Mouse (Mus musculus) heart, adult 2 months (tissue): Measurements from ENCODE around the gene H2afz. TPM values are rescaled to one million over a fixed set of nuclear protein-coding genes. Genes with fewer than 3 reads are reported as not detected.
A peak's percentile ranks its signal among the peaks of the same experiment; 100 is the strongest.

Experiments used
- DNase-seq, 2 experiments: peaks; one replicate each; pipeline ENCODE4 v3.0.0; 2021
- H3K27ac ChIP-seq: fragments of 200-600 bp; 2 replicates; pipeline ENCODE4 v1.8.1; 2022
- H3K27me3 ChIP-seq: fragments of 200-500 bp; 2 replicates; pipeline ENCODE4 v1.6.1; 2012; ENCODE audit warnings: mild to moderate bottlenecking, low read length, inconsistent platforms, mixed read lengths; ENCODE audit not compliant: control insufficient read depth, insufficient read depth
- H3K36me3 ChIP-seq: fragments of 200-500 bp; 2 replicates; pipeline ENCODE4 v1.6.1; 2012; ENCODE audit warnings: low read length, inconsistent platforms; ENCODE audit not compliant: control insufficient read depth, insufficient read depth
- H3K4me1 ChIP-seq: fragments of 200-500 bp; 2 replicates; pipeline ENCODE4 v1.6.1; 2011; ENCODE audit warnings: low read length; ENCODE audit not compliant: control insufficient read depth, insufficient read depth
- H3K4me3 ChIP-seq: fragments of 200-600 bp; 2 replicates; pipeline ENCODE4 v1.8.1; 2022
- H3K79me2 ChIP-seq: fragments of 200-500 bp; replicated peaks from 2 replicates; pipeline ENCODE4 v1.6.1; 2012; ENCODE audit warnings: mild to moderate bottlenecking, inconsistent platforms, low read length, moderate library complexity, mixed read lengths; ENCODE audit not compliant: control insufficient read depth, insufficient read depth
- H3K9ac ChIP-seq: fragments of 200-500 bp; 2 replicates; pipeline ENCODE4 v1.6.1; 2012; ENCODE audit warnings: low read depth, mild to moderate bottlenecking, control low read depth, inconsistent platforms, low read length, mixed read lengths
- CTCF ChIP-seq: fragments of 200-600 bp; IDR thresholded peaks from 2 replicates; pipeline ENCODE4 v1.8.1; 2022; ENCODE audit warnings: antibody characterized with exemption, mild to moderate bottlenecking, moderate library complexity
- EP300 ChIP-seq: fragments of 200-500 bp; IDR thresholded peaks from 2 replicates; pipeline ENCODE4 v1.6.1; 2011; ENCODE audit warnings: low read depth, low read length, control low read depth; ENCODE audit not compliant: insufficient read depth
- POLR2A ChIP-seq: fragments of 200-500 bp; IDR thresholded peaks from 2 replicates; pipeline ENCODE4 v1.6.1; 2011; ENCODE audit warnings: mild to moderate bottlenecking, low read depth, low read length, control low read depth; ENCODE audit not compliant: insufficient read depth
- WGBS: fragments of 180-500 bp; shearing (Covaris S2); methylation state at CpG from one replicate; pipeline ENCODE4 v1.1.7; 2018; 5-methylcytosine and 5-hydroxymethylcytosine counted together
- intact Hi-C: fragments of 180-260 bp; cut with DNase I; formaldehyde crosslinking; loops from one replicate; pipeline ENCODE4 v1.15.1; 2025
- long read RNA-seq: library from polyadenylated mRNA; stranded (forward); transcript quantifications from one replicate; pipeline ENCODE4 v2.0.0, GENCODE M21; 2021
- polyA plus RNA-seq: library from polyadenylated mRNA; depleted of rRNA; stranded (reverse); fragments of >200 nt; gene quantifications from 2 replicates; pipeline ENCODE4 v1.2.3, GENCODE M21; 2012; rRNA removed
- total RNA-seq, 2 experiments: library from RNA; stranded (reverse); gene quantifications; 2 replicates each; pipeline ENCODE4 v1.2.3; 2021

Gene H2afz
- total RNA-seq (10 to 100 TPM; 53.7 to 53.9 TPM), polyA plus RNA-seq (103 and 154 TPM in 2 replicates)
- long read RNA-seq, transcript H2afz-201 (5 exons, 1,069 nt): major isoform, 59 of 59 reads
- long read RNA-seq, partial matches to known transcripts: 0 of 59 reads
- long read RNA-seq, other reads (novel, unspliced or antisense): 0 of 59 reads

DNA sequence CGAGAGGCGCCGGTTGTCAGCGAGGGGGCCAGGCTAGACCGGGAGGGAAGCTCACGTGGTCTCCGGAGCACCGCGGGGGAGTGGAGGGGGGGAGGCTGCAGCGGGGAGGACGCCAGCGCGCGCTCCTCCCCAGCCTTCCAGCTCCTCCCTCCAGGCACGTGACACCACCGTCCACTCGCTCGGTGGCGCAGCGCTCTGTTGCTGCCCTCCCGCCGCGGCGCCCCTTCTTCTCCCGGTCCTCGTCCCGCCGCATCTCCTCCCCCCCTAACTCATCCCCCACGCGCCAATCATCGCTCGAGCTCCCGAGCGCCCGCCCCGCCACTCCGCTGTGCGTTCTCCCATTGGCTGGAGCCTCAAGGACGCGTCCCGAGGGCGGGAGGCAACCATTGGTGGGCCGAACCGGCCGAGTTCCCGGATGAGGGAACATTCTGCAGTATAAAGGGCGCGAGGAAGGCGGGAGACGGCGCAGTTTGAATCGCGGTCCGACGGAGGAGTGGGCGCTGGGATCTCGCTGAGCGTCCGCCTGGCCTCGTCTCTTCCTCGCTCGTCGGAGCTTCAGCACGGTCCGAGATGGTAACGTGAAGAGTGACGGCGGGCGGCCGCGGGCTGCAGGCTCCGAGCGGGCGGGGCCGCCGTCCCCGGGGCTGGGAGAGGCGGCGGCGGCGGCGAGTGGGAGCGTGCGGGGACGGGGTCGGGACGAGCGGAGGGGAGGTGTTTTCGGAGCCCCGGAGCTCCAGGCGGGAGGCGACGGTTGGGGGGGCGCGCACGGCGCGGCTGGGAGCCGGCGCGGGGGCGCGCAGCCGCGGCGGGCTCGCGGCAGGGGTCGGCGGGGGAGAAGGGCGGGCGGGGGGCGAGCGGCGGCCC is at the start of gene H2afz:
H2afz (plus strand) TSS at position 364 of the 864 bp plus-strand sequence.
- Histone ChIP-seq H3K36me3 (no peaks in the 10 kb centered on the region; the same call in 1 of the 2 replicates), H3K27ac (peak within 1 kb of the TSS; percentile 96), H3K79me2 (0 out of 2 replicates have a peak, but pooled peaks cover 2% of the 10 kb centered on the region), H3K4me3 (peak within 1 kb of the TSS; percentile 81), H3K27me3 (no peaks in the 10 kb centered on the region), H3K9ac (peak within 1 kb of the TSS; percentile 92), H3K4me1 (no peaks in the 10 kb centered on the region)
- DNase-seq: peak; percentile 98 to 99
- intact Hi-C loops: loop anchor here (2.0 to 10.0 kb wide), 4 partner anchors 87 to 1210 kb away; partner anchors contain the start of genes Adh5, Mttp and Rap1gds1
- WGBS: 2% methylated on average over 93 of the region's 115 CpGs
- TF ChIP-seq POLR2A (peak; percentile 87), CTCF (no peak; the same call in 1 of the 2 replicates)

DNA sequence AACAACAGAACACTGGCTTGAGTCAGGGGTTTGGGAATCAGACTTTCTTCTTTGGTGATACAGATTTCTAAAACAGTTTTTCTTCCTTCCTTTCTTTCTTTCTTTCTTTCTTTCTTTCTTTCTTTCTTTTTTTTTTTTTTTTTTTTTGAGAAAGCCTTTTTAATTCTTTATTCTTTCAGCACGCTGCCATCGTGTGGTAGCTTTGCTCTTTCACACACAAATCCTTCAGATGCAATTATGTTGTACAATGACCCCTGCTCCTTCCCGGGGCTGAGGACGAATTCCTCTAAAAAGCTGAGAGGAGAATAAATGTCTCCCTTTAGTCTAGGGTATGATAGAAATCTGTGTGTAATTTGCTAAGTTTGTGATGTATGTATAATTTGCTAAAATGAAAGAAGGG is 45.6 kb upstream of the H2afz start:
- H3K4me3 ChIP-seq: no peak overlapping the region
- DNase-seq: no peak
- no peak overlapping the region for H3K27ac ChIP-seq
- H3K79me2 ChIP-seq: no peaks in the 10 kb centered on the region
- 47% methylated on average over 4 of the region's 4 CpGs for WGBS
- H3K4me1 ChIP-seq: no peaks in the 10 kb centered on the region
- no peak overlapping the region for H3K9ac ChIP-seq
- peak; percentile 31 for TF ChIP-seq CTCF
- no peak for TF ChIP-seq EP300
- TF ChIP-seq POLR2A: no peak
- no peaks in the 10 kb centered on the region for H3K27me3 ChIP-seq
- intact Hi-C loops: no loop called here
- no peaks in the 10 kb centered on the region for H3K36me3 ChIP-seq

GRCm38 (mm10) chr3:137820688-137821467 is 43.4 kb upstream of the H2afz start:
- H3K9ac ChIP-seq: no peak overlapping the region
- H3K27me3 ChIP-seq: no peaks in the 10 kb centered on the region
- H3K4me1 ChIP-seq: no peaks in the 10 kb centered on the region
- no peak for DNase-seq
- TF ChIP-seq POLR2A: no peak
- TF ChIP-seq EP300: no peak
- TF ChIP-seq CTCF: no peak
- no peaks in the 10 kb centered on the region for H3K36me3 ChIP-seq
- no peaks in the 10 kb centered on the region for H3K79me2 ChIP-seq
- intact Hi-C loops: no loop called here
- H3K4me3 ChIP-seq: no peak overlapping the region
- no peak overlapping the region for H3K27ac ChIP-seq
- 77% methylated on average over 6 of the region's 6 CpGs for WGBS

GRCm38 (mm10) chr3:137823317-137823716 is 41.0 kb upstream of the H2afz start:
- no peak for TF ChIP-seq CTCF
- no peak for TF ChIP-seq EP300
- no peak for TF ChIP-seq POLR2A
- Histone ChIP-seq H3K27ac (no peak overlapping the region), H3K4me1 (no peaks in the 10 kb centered on the region), H3K27me3 (no peaks in the 10 kb centered on the region), H3K4me3 (no peak overlapping the region), H3K79me2 (no peaks in the 10 kb centered on the region), H3K9ac (no peak overlapping the region), H3K36me3 (no peaks in the 10 kb centered on the region)
- intact Hi-C loops: no loop called here
- no peak for DNase-seq
- 94% methylated on average over 3 of the region's 3 CpGs for WGBS

- H3K9ac ChIP-seq: no peak overlapping the region
- no peak overlapping the region for H3K27ac ChIP-seq
- H3K27me3 ChIP-seq: no peaks in the 10 kb centered on the region
- no peak overlapping the region for H3K4me3 ChIP-seq
- H3K36me3 ChIP-seq: no peaks in the 10 kb centered on the region
- 28% methylated on average over 11 of the region's 11 CpGs for WGBS
- TF ChIP-seq POLR2A (no peak), EP300 (no peak), CTCF (no peak)
- no peak for DNase-seq
- H3K79me2 ChIP-seq: no peaks in the 10 kb centered on the region
- intact Hi-C loops: no loop called here
- no peaks in the 10 kb centered on the region for H3K4me1 ChIP-seq
Measured at GRCm38 (mm10) chr3:137827678-137828077, 36.6 kb upstream of the H2afz start.
